Mouse (Mus musculus): ENCODE data around the gene Klhl7.
A peak's percentile ranks its signal among the peaks of the same experiment; 100 is the strongest.
"Not testable (repeated sequence)": the region's sequence is repeated elsewhere in the genome, so short reads cannot be mapped to it uniquely, and the experiment has no call there.

The Klhl7 gene

GRCm38 (mm10) chr5:24095393-24095792, 5.0 kb upstream of the Klhl7 start:
- DNase-seq (ENCODE audit: low spot score in 2 of 2), result no peak

- no peak for DNase-seq (ENCODE audit: low spot score in 2 of 2)
Measured at GRCm38 (mm10) chr5:24095881-24096280, 4.5 kb upstream of the Klhl7 start.

- peak; percentile 28 to 45 for DNase-seq (ENCODE audit: low spot score in 2 of 2)
Measured at GRCm38 (mm10) chr5:24100810-24101311, 456 bp downstream of the Klhl7 start.

- DNase-seq (ENCODE audit: low spot score in 2 of 2), result no peak
Measured at GRCm38 (mm10) chr5:24101446-24102140, 1.2 kb downstream of the Klhl7 start.

- not testable (repeated sequence) for DNase-seq (ENCODE audit: low spot score in 2 of 2)
Measured at GRCm38 (mm10) chr5:24103235-24103634, 2.8 kb downstream of the Klhl7 start.

GRCm38 (mm10) chr5:24103841-24104240, 3.4 kb downstream of the Klhl7 start:
- no peak for DNase-seq (ENCODE audit: low spot score in 2 of 2)

GRCm38 (mm10) chr5:24107071-24107739, 6.8 kb downstream of the Klhl7 start:
- DNase-seq (ENCODE audit: low spot score in 2 of 2), result no peak

- DNase-seq (ENCODE audit: low spot score in 2 of 2), result no peak
Measured at GRCm38 (mm10) chr5:24107740-24108098, 7.3 kb downstream of the Klhl7 start.

- DNase-seq (ENCODE audit: low spot score in 2 of 2), result no peak
Measured at GRCm38 (mm10) chr5:24110068-24110467, 9.7 kb downstream of the Klhl7 start.

GRCm38 (mm10) chr5:24112116-24112903, 11.9 kb downstream of the Klhl7 start:
- DNase-seq (ENCODE audit: low spot score in 2 of 2), result no peak

GRCm38 (mm10) chr5:24122221-24122620, 21.8 kb downstream of the Klhl7 start:
- DNase-seq (ENCODE audit: low spot score in 2 of 2), result no peak

GRCm38 (mm10) chr5:24124175-24124574, 23.8 kb downstream of the Klhl7 start:
- DNase-seq (ENCODE audit: low spot score in 2 of 2), result no peak

- no peak for DNase-seq (ENCODE audit: low spot score in 2 of 2)
Measured at GRCm38 (mm10) chr5:24124579-24125276, 24.3 kb downstream of the Klhl7 start.

GRCm38 (mm10) chr5:24125910-24126636, 25.7 kb downstream of the Klhl7 start:
- no peak for DNase-seq (ENCODE audit: low spot score in 2 of 2)

GRCm38 (mm10) chr5:24126967-24127366, 26.6 kb downstream of the Klhl7 start:
- no peak for DNase-seq (ENCODE audit: low spot score in 2 of 2)

GRCm38 (mm10) chr5:24146964-24147363, 46.6 kb downstream of the Klhl7 start:
- no peak for DNase-seq (ENCODE audit: low spot score in 2 of 2)

GRCm38 (mm10) chr5:24152199-24152598, 51.8 kb downstream of the Klhl7 start:
- DNase-seq (ENCODE audit: low spot score in 2 of 2), result no peak

- no peak for DNase-seq (ENCODE audit: low spot score in 2 of 2)
Measured at GRCm38 (mm10) chr5:24156774-24157173, 56.4 kb downstream of the Klhl7 start.

GRCm38 (mm10) chr5:24164789-24165445, 64.5 kb downstream of the Klhl7 start, which contains the start of gene Nupl2:
Nupl2 (plus strand) TSS chr5:24164963.
- DNase-seq (ENCODE audit: low spot score in 2 of 2), result peak; percentile 92

GRCm38 (mm10) chr5:24167263-24167662, 66.9 kb downstream of the Klhl7 start:
- no peak for DNase-seq (ENCODE audit: low spot score in 2 of 2)

- DNase-seq (ENCODE audit: low spot score in 2 of 2), result no peak
Measured at GRCm38 (mm10) chr5:24169881-24170280, 69.5 kb downstream of the Klhl7 start.
